Mouse (Mus musculus): ENCODE results near the gene Avpi1. TPM values are rescaled to one million over a fixed set of nuclear protein-coding genes. Genes with fewer than 3 reads are reported as not detected.
A peak's percentile ranks its signal among the peaks of the same experiment; 100 is the strongest.

Avpi1 gene
- total RNA-seq, 2 experiments from 2014 or later, result 8.7 to 9.0 TPM

DNA sequence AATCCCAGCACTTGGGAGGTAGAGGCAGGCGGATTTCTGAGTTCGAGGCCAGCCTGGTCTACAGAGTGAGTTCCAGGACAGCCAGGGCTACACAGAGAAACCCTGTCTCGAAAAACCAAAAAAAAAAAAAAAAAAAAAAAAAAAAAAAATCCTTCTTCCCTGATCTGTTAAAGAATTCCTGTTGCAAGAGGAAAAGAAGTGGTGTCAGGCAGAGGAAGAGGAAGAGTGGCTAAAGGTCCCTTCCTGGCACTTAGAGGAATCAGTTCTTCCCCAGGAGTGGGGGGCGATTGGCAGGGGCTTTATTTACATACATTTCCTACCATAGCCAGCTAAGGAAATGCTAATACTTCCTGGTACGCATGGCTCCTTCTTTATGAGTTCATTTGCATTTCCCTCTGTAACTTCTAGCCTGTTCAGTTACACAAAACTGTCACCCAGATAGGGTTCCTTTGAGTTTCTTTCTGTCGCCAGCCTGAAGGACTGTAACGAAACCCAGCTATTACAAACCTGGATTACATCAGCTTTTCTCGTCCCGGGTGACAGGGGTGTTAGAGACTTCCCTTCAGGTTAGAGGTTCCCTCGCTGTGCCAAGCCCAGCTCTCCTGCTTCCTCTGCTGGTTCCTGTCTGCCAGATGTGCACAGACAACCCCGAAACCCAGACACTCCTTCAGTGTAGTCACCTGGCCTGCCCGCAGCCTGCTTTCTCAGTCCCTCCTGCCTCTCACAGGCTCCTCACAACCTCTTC is 28.8 kb upstream of the Avpi1 start:
- Histone ChIP-seq H3K4me3 (no peak overlapping the region), H3K27ac (no peak overlapping the region)
- no peak for TF ChIP-seq CTCF (IDR thresholded peaks at IDR 0.05)
- intact Hi-C loops (cut with DNase I), result no loop called here
- no peak for DNase-seq

DNA sequence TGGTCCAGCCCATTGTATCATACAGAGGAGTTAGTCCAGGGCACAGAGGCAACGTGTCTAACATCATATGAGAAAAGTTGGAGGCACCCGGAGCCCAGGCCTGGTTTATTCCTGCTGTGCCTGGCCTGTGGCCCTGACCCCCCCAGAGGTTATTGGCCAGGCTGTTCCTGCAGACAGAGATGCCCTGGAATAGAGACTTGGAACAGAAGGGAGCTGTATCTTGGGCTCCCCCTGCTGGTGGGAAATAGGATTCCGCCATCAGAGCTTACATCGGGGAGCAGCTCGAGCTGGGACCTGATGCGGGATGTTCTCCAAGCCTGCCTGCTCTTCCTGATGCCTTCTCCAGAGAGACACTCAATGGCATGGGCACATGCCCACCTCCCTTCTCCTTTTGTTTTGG is 23.1 kb upstream of the Avpi1 start:
- peak; percentile 90 for DNase-seq
- peak; percentile 97; the same call in 1 of the 2 replicates for TF ChIP-seq CTCF (IDR thresholded peaks at IDR 0.05)
- Histone ChIP-seq H3K27ac (peak overlapping the region; percentile 77), H3K4me3 (peak overlapping the region; percentile 16; the same call in 1 of the 2 replicates)
- intact Hi-C loops (cut with DNase I), result loop anchor here (5.0 kb wide), 1 partner anchor 115 kb away; the partner anchor contains the start of gene Ankrd2

DNA sequence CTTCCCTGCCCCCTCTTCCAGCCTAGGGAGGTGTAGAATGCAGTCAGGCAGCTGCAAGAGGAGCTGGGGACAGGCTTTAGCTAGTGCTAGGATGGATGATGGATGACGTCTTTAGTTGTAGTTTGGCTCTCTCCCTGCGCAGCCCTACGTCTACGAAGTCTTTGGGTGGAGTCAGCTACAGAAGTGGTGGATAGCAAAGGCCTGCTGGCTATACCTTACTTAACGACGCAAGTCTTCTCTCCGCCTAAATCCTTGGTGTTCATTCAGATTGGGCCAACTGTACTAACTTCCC is 19.7 kb upstream of the Avpi1 start:
- Histone ChIP-seq H3K4me3 (peak overlapping the region; percentile 90), H3K27ac (peak overlapping the region; percentile 95)
- DNase-seq, result no peak
- intact Hi-C loops (cut with DNase I), result loop anchor here (2.0 kb wide), 1 partner anchor 18 kb away; no protein-coding TSS in a partner anchor
- no peak for TF ChIP-seq CTCF (IDR thresholded peaks at IDR 0.05)

DNA sequence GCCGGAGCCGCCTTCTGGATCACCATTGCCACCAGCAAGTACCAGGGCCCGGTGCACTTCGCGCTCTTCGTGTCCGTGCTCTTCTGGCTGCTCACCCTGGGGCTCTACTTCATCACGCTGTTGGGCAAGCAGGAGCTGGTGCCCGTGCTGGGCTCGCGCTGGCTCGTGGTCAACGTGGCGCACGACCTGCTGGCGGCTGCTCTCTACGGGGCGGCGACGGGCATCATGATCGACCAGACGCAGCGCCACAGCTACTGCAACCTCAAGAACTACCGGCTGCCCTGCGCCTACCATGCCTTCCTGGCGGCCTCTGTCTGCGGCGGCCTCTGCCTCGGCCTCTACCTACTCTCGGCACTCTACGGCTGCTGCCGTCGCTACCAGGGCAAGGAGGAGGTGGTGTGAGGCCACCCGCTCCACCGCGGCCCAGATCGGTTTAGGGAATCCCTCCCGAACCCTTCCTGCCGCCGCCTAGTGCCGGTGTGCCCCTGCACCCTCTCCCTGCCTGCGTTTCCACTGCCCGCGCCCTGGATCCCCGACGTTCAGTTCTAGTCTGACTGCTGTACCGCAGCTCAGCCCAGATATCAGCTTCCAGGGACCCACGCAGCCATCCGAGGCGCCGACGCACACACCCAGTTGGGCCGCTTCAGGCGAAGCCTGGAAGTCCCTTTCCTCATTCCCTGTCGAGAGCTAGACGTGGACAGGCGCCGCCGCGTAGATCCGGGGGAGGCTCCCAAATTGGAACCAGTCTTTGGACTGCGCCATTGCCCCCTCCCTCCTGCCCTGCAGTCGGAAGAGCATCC is 19.1 kb upstream of the Avpi1 start:
- no peak for TF ChIP-seq CTCF (IDR thresholded peaks at IDR 0.05)
- peak overlapping the region; percentile 90 for H3K4me3 ChIP-seq
- DNase-seq, result peak; percentile 84
- H3K27ac ChIP-seq, result peak overlapping the region; percentile 95
- intact Hi-C loops (cut with DNase I), result loop anchor here (2.0 kb wide), 1 partner anchor 19 kb away; no protein-coding TSS in a partner anchor

DNA sequence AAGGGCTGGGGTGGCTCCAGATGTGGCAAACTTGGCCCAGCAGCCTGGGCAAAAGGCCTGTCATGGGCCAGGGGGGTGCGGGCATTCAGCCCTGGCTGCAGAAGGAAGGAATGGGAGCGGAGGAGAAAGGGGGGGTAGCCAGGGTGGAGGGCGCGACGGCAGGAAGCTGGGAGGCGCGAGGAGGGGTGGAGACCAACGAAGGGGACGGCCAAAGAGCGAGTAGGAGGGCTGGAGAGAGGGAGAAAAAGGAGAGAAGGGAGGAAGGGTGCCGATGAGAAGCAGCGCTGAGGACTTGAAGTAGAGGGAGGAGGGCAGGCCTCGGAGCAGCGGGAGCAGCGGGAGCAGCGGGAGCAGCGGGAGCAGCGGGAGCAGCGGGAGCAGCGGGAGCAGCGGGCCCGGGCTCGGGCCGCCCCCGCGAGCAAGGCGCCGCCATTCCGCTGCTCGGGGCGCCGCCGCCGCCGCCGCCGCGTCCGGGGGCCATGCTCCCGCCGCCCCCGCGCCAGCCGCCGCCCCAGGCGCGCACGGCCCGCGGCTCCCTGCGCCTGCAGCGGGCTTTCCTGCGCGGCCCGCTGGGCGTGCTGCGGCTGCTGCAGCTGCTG is 18.4 kb upstream of the Avpi1 start, which contains the start of gene Marveld1:
Marveld1 (plus strand) TSS at position 231 of the 599 bp plus-strand sequence.
- peak; percentile 87 for DNase-seq
- no peak for TF ChIP-seq CTCF (IDR thresholded peaks at IDR 0.05)
- Histone ChIP-seq H3K4me3 (peak within 1 kb of the TSS; percentile 90), H3K27ac (peak within 1 kb of the TSS; percentile 95)
- intact Hi-C loops (cut with DNase I), result no loop called here

DNA sequence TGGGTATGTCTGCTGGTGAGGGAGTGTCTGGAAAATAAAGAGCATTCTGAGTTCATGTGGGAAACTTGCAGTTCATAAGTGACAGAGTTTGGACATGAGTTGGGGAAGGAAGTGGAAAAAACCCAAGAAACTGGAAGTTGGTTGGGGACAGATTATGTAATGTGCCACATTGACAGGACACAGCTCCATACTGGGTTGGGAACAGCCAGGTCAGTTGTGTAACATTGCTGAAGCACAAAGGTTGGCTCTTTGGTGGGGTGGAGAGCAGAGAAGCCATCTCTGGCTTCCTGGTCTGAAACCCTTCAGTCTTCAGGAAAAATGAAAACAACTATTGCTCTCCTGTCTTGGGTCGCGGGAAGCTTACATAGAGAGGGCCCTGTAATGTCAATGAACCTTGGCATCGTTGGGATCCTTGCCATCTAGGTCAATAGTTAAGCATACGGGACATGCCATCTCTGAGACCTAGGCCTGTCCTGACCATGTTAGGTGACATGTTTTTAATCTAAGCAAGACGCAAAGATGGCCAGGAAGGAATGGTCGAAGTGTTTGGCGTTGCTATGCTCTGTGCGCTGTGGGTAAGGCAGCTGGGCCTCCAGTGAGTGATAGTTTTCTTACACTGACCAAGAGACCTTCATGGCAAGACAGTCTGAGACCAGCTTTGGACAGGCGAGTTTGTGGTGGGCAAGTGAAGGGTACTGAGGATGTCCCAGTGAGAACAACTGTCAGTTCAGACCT is 17.6 kb upstream of the Avpi1 start:
- peak overlapping the region; percentile 90 for H3K4me3 ChIP-seq
- H3K27ac ChIP-seq, result peak overlapping the region; percentile 95
- intact Hi-C loops (cut with DNase I), result no loop called here
- no peak for DNase-seq
- TF ChIP-seq CTCF (IDR thresholded peaks at IDR 0.05), result no peak

DNA sequence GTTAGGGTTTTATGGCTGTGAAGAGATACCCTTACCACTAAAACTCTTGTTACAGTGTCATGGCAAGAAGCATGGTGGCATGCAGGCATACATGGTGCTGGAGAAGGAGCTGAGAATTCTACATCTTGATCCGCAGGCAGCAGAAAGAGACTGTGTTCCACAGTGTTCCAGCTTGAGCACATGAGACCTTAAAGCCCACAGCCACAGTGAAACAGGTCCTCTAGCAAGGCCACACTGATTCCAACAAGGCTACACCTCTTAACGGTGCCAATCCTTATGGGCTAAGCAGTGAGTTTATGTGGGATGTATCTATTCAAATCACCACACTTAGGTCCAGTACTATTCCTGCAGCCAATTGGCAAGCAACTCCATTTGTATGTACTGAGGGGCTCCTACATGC is 16.9 kb upstream of the Avpi1 start:
- Histone ChIP-seq H3K27ac (peak overlapping the region; percentile 95), H3K4me3 (no peak overlapping the region)
- intact Hi-C loops (cut with DNase I), result no loop called here
- DNase-seq, result no peak
- TF ChIP-seq CTCF (IDR thresholded peaks at IDR 0.05), result no peak

DNA sequence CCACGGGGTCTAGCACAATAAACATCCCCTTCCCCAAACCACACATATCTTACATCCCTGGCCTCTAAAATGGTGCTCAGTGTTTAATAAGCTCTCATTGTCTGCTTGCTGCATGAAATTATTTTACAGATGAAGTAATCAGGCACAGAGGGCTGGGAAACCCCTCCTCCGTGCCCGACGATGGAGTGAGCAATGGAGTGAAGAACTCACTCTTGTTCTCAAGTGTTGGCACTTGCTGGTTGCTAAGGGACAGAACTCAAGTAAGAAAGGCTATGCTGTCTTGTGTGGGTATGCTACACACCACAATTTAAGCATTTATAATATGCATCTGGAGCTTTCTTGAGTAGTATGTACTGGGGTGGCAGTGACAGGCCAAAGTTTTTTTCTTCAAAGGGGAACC is 16.4 kb upstream of the Avpi1 start:
- no peak for DNase-seq
- Histone ChIP-seq H3K27ac (peak overlapping the region; percentile 95), H3K4me3 (no peak overlapping the region)
- intact Hi-C loops (cut with DNase I), result no loop called here
- no peak for TF ChIP-seq CTCF (IDR thresholded peaks at IDR 0.05)

DNA sequence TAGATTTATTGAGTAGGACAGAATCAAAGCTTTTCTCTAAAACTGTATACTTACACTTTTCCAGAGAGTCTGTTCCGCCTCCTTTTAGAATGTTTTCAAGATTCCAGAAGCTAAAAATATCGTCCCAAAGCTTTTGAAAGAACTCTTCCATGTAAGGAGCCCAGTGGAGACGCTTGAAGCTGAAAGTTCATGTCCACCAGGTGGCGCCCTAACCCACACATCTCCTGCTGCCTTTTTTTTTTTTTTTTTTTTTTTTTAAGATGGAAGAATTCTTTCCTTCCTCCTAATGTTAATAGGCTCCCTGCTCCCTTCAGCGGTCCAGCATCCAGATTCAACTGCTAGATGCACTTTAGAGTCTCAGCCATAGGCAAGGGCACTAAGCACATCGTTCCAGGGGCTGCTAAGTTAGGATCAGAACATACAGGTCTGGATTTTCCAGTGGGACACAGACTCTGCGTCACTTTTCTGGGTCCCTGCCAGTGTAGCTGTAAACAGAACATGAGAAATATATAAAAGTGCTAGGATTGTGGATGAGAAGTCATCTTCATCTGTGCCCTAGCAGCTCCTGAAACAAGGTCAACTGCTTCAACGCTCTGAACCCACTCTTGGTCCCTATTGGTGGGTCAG is 15.8 kb upstream of the Avpi1 start:
- peak overlapping the region; percentile 95 for H3K27ac ChIP-seq
- TF ChIP-seq CTCF (IDR thresholded peaks at IDR 0.05), result peak; percentile 82
- DNase-seq, result peak; percentile 90
- intact Hi-C loops (cut with DNase I), result no loop called here
- no peak overlapping the region; the same call in 1 of the 2 replicates for H3K4me3 ChIP-seq

DNA sequence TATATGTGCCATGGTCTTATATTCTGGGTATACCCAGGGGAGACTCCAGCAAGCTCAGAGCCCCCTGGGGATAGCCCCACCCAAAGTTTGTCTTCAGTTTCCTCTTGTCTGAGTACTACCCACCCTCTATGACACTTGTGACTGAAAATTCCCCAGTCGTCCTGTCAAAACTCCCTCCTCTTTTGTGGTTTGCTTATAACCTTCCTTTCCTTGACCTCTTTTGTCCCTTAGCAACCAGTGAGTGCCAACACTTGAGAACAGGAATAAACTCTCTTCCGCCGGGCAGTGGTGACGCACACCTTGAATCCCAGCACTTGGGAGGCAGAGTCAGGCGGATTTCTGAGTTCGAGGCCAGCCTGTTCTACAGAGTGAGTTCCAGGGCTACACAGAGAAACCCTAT is 15.2 kb upstream of the Avpi1 start:
- DNase-seq, result no peak
- TF ChIP-seq CTCF (IDR thresholded peaks at IDR 0.05), result no peak
- Histone ChIP-seq H3K27ac (peak overlapping the region; percentile 95), H3K4me3 (no peak overlapping the region)
- intact Hi-C loops (cut with DNase I), result no loop called here

DNA sequence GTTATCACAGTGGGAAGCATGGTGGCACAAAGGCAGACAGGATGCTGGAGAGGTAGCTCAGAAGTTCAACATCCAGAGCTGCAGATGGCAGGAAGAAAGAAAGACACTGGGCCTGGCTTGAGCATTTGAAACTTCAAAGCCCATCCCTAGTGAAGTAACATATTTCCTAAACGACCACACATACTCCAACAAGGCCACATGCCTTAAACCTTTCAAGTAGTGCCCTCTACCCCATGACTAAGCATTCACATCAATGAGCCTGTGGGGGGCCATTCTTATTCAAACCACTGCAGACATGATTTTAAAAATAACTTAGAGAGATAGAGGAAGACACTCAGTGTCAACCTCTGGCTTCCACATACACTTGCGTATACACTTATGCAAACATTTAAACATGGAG is 13.9 kb upstream of the Avpi1 start:
- no peak overlapping the region for H3K4me3 ChIP-seq
- TF ChIP-seq CTCF (IDR thresholded peaks at IDR 0.05), result no peak
- intact Hi-C loops (cut with DNase I), result no loop called here
- DNase-seq, result no peak
- no peak overlapping the region for H3K27ac ChIP-seq

DNA sequence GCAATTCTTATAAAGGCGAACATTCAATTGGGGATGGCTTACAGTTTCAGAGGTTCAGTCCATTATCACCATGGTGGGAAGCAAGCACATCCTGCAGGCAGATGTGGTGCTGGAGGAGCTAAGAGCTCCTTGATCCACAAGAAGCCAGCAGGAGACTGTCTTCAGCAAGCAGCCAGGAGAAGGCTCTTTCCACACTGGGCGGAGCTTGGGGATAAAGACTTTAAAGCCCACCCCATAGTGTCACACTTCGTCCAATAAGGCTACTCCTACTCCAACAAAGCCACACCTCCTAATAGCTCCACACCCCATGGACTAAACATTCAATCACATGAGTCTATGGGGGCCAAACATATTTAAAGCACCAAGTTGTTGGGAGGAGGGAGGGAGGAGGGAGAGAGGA is 13.1 kb upstream of the Avpi1 start:
- peak; percentile 5 for DNase-seq
- no peak for TF ChIP-seq CTCF (IDR thresholded peaks at IDR 0.05)
- intact Hi-C loops (cut with DNase I), result no loop called here
- Histone ChIP-seq H3K4me3 (no peak overlapping the region), H3K27ac (no peak overlapping the region)

Measured in gastrocnemius, adult 2 months (tissue).